Comparison of ENCODE assay signal across 8 mouse cellular contexts in the genomic region with DNA sequence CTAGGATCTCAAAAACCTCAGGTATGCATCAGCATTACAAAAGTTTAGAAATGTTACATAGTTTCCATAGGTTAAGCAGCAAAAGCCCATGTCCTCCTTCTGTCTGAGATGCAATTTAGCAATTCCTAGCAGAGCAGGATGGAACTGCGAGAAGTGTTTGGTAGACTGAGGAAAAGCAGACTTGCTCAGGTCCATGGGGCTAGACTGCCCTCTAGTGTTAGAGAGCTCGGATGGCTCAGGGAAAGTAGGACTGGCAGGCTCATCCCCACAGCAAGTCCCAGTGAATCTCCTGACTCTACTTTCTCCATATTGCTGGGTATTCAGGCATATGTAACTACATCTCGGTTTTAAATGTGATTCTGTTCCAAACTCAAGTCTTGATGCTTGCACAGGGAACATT. TPM values are rescaled to one million over a fixed set of nuclear protein-coding genes. Genes with fewer than 3 reads are reported as not detected.
DNase-seq lines count a peak whose midpoint lies in the region; ATAC-seq and TF ChIP-seq lines count a peak whose summit lies in the region.

No protein-coding gene starts in this region.

- H3K4me3 ChIP-seq in heart, adult 2 months: no peak overlapping the region
- H3K4me3 ChIP-seq in heart, embryonic 12.5 days: no peak overlapping the region
- no peak overlapping the region for H3K4me3 ChIP-seq in hindbrain, embryonic 15.5 days
- no peak overlapping the region for H3K4me3 ChIP-seq in left cerebral cortex, adult 2 months
- no peak overlapping the region for H3K4me3 ChIP-seq in midbrain, embryonic 11.5 days (ENCODE audit: low read depth, low read length)
- no peak overlapping the region for H3K4me3 ChIP-seq in spleen, adult 2 months (ENCODE audit: extremely low read depth, insufficient read depth, insufficient read length)

- H3K9ac ChIP-seq in heart, adult 2 months (ENCODE audit: low read depth, low read length): no peak overlapping the region
- no peak overlapping the region for H3K9ac ChIP-seq in heart, embryonic 12.5 days
- no peak overlapping the region for H3K9ac ChIP-seq in hindbrain, embryonic 15.5 days
- H3K9ac ChIP-seq in midbrain, embryonic 11.5 days (ENCODE audit: low read length): no peak overlapping the region

- no peaks in the 10 kb centered on the region; the same call in 1 of the 2 replicates for H3K4me1 ChIP-seq in heart, adult 2 months (ENCODE audit: control insufficient read depth, insufficient read depth, low read length)
- H3K4me1 ChIP-seq in heart, embryonic 12.5 days (replicated peaks): peaks cover 14% of the 10 kb centered on the region
- H3K4me1 ChIP-seq in hindbrain, embryonic 15.5 days (replicated peaks): no peaks in the 10 kb centered on the region
- peaks cover 8% of the 10 kb centered on the region; the same call in 1 of the 2 replicates for H3K4me1 ChIP-seq in midbrain, embryonic 11.5 days (ENCODE audit: control insufficient read depth, insufficient read depth, low read length)
- H3K4me1 ChIP-seq in spleen, adult 2 months (ENCODE audit: control insufficient read depth, insufficient read depth, insufficient read length): no peaks in the 10 kb centered on the region

- TF ChIP-seq CTCF in heart, adult 2 months (IDR thresholded peaks at IDR 0.05): no peak; the same call in 1 of the 2 replicates
- TF ChIP-seq CTCF in left cerebral cortex, adult 2 months (IDR thresholded peaks at IDR 0.05): peak; percentile 90
- peak; percentile 75; the same call in 1 of the 2 replicates for TF ChIP-seq CTCF in spleen, adult 2 months (IDR thresholded peaks at IDR 0.05; ENCODE audit: extremely low read depth, insufficient read depth, insufficient read length, insufficient replicate concordance)

- H3K36me3 ChIP-seq in heart, adult 2 months (ENCODE audit: control insufficient read depth, insufficient read depth, low read length): no peaks in the 10 kb centered on the region
- no peaks in the 10 kb centered on the region for H3K36me3 ChIP-seq in heart, embryonic 12.5 days
- H3K36me3 ChIP-seq in hindbrain, embryonic 15.5 days: no peaks in the 10 kb centered on the region
- no peaks in the 10 kb centered on the region for H3K36me3 ChIP-seq in midbrain, embryonic 11.5 days (ENCODE audit: control insufficient read depth, insufficient read depth, low read length)
- no peaks in the 10 kb centered on the region for H3K36me3 ChIP-seq in spleen, adult 2 months (ENCODE audit: control insufficient read depth, insufficient read depth, low read length)

- H3K9me3 ChIP-seq in heart, embryonic 12.5 days (replicated peaks): no peaks in the 10 kb centered on the region
- H3K9me3 ChIP-seq in hindbrain, embryonic 15.5 days: no peaks in the 10 kb centered on the region
- H3K9me3 ChIP-seq in midbrain, embryonic 11.5 days (ENCODE audit: control insufficient read depth, low read length): no peaks in the 10 kb centered on the region

- no peaks in the 10 kb centered on the region for H3K79me2 ChIP-seq in heart, adult 2 months (replicated peaks; ENCODE audit: control insufficient read depth, insufficient read depth, low read length)

- no peak for TF ChIP-seq POLR2A in heart, adult 2 months (IDR thresholded peaks at IDR 0.05; ENCODE audit: insufficient read depth, low read depth, low read length)
- TF ChIP-seq POLR2A in spleen, adult 2 months (IDR thresholded peaks at IDR 0.05; ENCODE audit: low read depth, low read length): no peak

- DNase-seq in heart, adult 2 months: peak; percentile 54 to 55
- DNase-seq in brain, embryonic 18.5 days (ENCODE audit: low read depth, low spot score): peak; percentile 66
- peak; percentile 41 for DNase-seq in fibroblast of lung, adult 2 months (ENCODE audit: low read depth)
- DNase-seq in left cerebral cortex, adult 2 months (ENCODE audit: extremely low spot score in 1 of 2, low spot score in 2 of 2): peak; percentile 62 to 65
- DNase-seq in midbrain, embryonic 11.5 days (ENCODE audit: low spot score, missing footprints): peak; percentile 95
- peak; percentile 21 to 37 for DNase-seq in spleen, adult 2 months (ENCODE audit: low read depth in 1 of 2, low spot score in 2 of 2)

- no peak for ATAC-seq in heart, embryonic 12.5 days (ENCODE audit: insufficient number of reproducible peaks, low FRiP score)
- peak; percentile 89 for ATAC-seq in hindbrain, embryonic 15.5 days (ENCODE audit: low FRiP score, low read depth)
- peak; percentile 73; the same call in 1 of the 2 replicates for ATAC-seq in midbrain, embryonic 11.5 days (ENCODE audit: low FRiP score)

- no peak overlapping the region for H3K27ac ChIP-seq in heart, adult 2 months
- no peak overlapping the region for H3K27ac ChIP-seq in heart, embryonic 12.5 days (ENCODE audit: poor library complexity, severe bottlenecking)
- H3K27ac ChIP-seq in hindbrain, embryonic 15.5 days (replicated peaks): no peak overlapping the region
- H3K27ac ChIP-seq in left cerebral cortex, adult 2 months: no peak overlapping the region
- no peak overlapping the region for H3K27ac ChIP-seq in midbrain, embryonic 11.5 days (ENCODE audit: low read depth, low read length)
- H3K27ac ChIP-seq in spleen, adult 2 months (ENCODE audit: insufficient read depth, low read length): no peak overlapping the region

- no peaks in the 10 kb centered on the region for H3K27me3 ChIP-seq in heart, adult 2 months (ENCODE audit: control insufficient read depth, insufficient read depth, low read length)
- H3K27me3 ChIP-seq in heart, embryonic 12.5 days (replicated peaks): no peaks in the 10 kb centered on the region
- H3K27me3 ChIP-seq in hindbrain, embryonic 15.5 days: no peaks in the 10 kb centered on the region
- no peaks in the 10 kb centered on the region for H3K27me3 ChIP-seq in midbrain, embryonic 11.5 days (ENCODE audit: control insufficient read depth, insufficient read depth, low read length)
- H3K27me3 ChIP-seq in spleen, adult 2 months (ENCODE audit: control insufficient read depth, insufficient read depth, low read length): no peaks in the 10 kb centered on the region

- intact Hi-C loops in heart, adult 2 months (cut with DNase I): loop anchor here (1.0 to 5.0 kb wide), 5 partner anchors 32 to 303 kb away; a partner anchor contains a TSS
- intact Hi-C loops in left cerebral cortex, adult 2 months (cut with DNase I): loop anchor here (1.0 to 10.0 kb wide), 4 partner anchors 154 to 1560 kb away; no protein-coding TSS in a partner anchor

- no peak overlapping the region for H3K4me2 ChIP-seq in heart, embryonic 12.5 days
- H3K4me2 ChIP-seq in hindbrain, embryonic 15.5 days: no peak overlapping the region
- H3K4me2 ChIP-seq in midbrain, embryonic 11.5 days: no peak overlapping the region

- WGBS in heart, adult 2 months: 1% methylated on average over 3 of the region's 3 CpGs
- 6% methylated on average over 3 of the region's 3 CpGs for WGBS in heart, embryonic 12.5 days
- 3% methylated on average over 3 of the region's 3 CpGs for WGBS in hindbrain, embryonic 15.5 days
- 14% methylated on average over 3 of the region's 3 CpGs for WGBS in midbrain, embryonic 11.5 days
- 13% methylated on average over 3 of the region's 3 CpGs for WGBS in spleen, adult 2 months

- TF ChIP-seq EP300 in heart, adult 2 months (IDR thresholded peaks at IDR 0.05; ENCODE audit: insufficient read depth, low read depth, low read length): peak; percentile 97

RNA-seq across cellular contexts. Expression of a gene that starts 31.3 kb away (rescaled TPM):
- 100 to 1,000 TPM; 638 to 971 TPM for total RNA-seq in heart, adult 2 months (2021)
- 185 and 253 TPM in 2 replicates for polyA plus RNA-seq in heart, adult 2 months (2012; rRNA removed)
- polyA plus RNA-seq in heart, embryonic 12.5 days (2016; fragmentation: Nextera tagmentation; extraction: Ambion mirVana): 86.6 and 89.3 TPM in 2 replicates
- polyA plus RNA-seq in hindbrain, embryonic 15.5 days (2015; fragmentation: Nextera tagmentation; extraction: Ambion mirVana): 87.5 and 92.0 TPM in 2 replicates
- total RNA-seq in left cerebral cortex, adult 2 months (2021): 100 to 1,000 TPM; 160 to 161 TPM
- polyA plus RNA-seq in midbrain, embryonic 11.5 days (2014; fragmentation: Nextera tagmentation; extraction: Ambion mirVana): 61.0 and 62.6 TPM in 2 replicates
- polyA plus RNA-seq in spleen, adult 2 months (2012; rRNA removed): 6.2 and 6.4 TPM in 2 replicates

RNA-seq across cellular contexts. Expression of a gene that starts 43.4 kb away (rescaled TPM):
- 1 to 10 TPM; 4.4 to 7.9 TPM for total RNA-seq in heart, adult 2 months (2021)
- 7.6 and 12.4 TPM in 2 replicates for polyA plus RNA-seq in heart, adult 2 months (2012; rRNA removed)
- polyA plus RNA-seq in heart, embryonic 12.5 days (2016; fragmentation: Nextera tagmentation; extraction: Ambion mirVana): 50.2 and 50.6 TPM in 2 replicates
- 51.4 and 53.9 TPM in 2 replicates for polyA plus RNA-seq in hindbrain, embryonic 15.5 days (2015; fragmentation: Nextera tagmentation; extraction: Ambion mirVana)
- total RNA-seq in left cerebral cortex, adult 2 months (2021): 10 to 100 TPM; 22.7 to 25.4 TPM
- 67.0 and 75.4 TPM in 2 replicates for polyA plus RNA-seq in midbrain, embryonic 11.5 days (2014; fragmentation: Nextera tagmentation; extraction: Ambion mirVana)
- 18.0 and 27.1 TPM in 2 replicates for polyA plus RNA-seq in spleen, adult 2 months (2012; rRNA removed)

Comparison
In these comparisons a context has a peak if more than half of its experiments do, and no peak if none do; other contexts are left out.
1. DNase-seq: peak in every context shown above with its lines; median percentile 95 in midbrain, embryonic 11.5 days; 66 in brain, embryonic 18.5 days; 64 in left cerebral cortex, adult 2 months; 54 in heart, adult 2 months; 41 in fibroblast of lung, adult 2 months; 29 in spleen, adult 2 months.